Mouse (Mus musculus): ENCODE data around the gene Was. TPM values are rescaled to one million over a fixed set of nuclear protein-coding genes. Genes with fewer than 3 reads are reported as not detected.
A peak's percentile ranks its signal among the peaks of the same experiment; 100 is the strongest.

Gene Was
- 2.4 and 2.9 TPM in 2 replicates for polyA plus RNA-seq (2015; fragmentation: Nextera tagmentation; extraction: Ambion mirVana)

DNA sequence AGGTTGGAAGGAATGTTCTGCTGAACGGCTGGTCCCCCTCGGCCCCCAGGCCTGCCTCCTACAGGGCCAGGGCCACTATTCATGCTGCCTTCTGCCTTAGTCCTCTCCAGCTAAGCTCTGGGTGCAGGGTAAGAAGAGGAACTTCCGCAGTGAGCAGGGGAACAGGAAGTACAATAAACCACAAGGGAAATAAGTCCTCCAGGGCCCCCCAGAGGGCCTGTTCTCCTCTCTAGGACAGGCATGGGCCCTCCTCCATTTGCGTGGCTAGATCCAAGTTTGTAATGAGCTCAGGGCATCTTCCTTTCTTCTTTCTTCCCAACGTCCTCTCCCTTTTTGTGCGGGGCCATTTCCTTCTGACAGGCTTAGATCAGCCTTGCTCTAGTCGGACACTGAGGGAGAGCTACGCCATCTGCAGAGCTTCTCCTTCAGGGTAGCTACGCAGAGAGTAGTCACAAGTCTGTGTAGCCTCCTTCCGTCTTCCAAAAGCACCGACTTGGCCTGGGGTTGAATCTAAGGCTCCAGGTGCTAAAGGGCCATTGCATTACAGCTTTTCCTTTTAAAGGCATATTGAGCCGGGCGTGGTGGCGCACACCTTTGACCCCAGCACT, at the start of gene Was:
TSS of gene Was (minus strand) at position 153 of the 608 bp plus-strand sequence.
- TF ChIP-seq EP300 (IDR thresholded peaks at IDR 0.05; ENCODE audit: low read depth) (no peak), CTCF (IDR thresholded peaks at IDR 0.05; ENCODE audit: low read depth) (no peak)
- Histone ChIP-seq H3K4me3 (ENCODE audit: low read depth, low read length) (peak within 1 kb of the TSS; percentile 41), H3K9me3 (ENCODE audit: low read length) (no peaks in the 10 kb centered on the region), H3K27me3 (ENCODE audit: insufficient read depth, low read length) (no peaks in the 10 kb centered on the region), H3K4me1 (ENCODE audit: insufficient read depth) (no peaks in the 10 kb centered on the region), H3K4me2 (ENCODE audit: low read depth, low read length) (peak within 1 kb of the TSS; percentile 58), H3K36me3 (replicated peaks; ENCODE audit: insufficient read depth, low read length) (no peaks in the 10 kb centered on the region), H3K27ac (ENCODE audit: low read depth) (peak within 1 kb of the TSS; percentile 81), H3K9ac (replicated peaks) (peak within 1 kb of the TSS; percentile 50)
- peak; percentile 83 for ATAC-seq
- DNase-seq, result peak; percentile 36
- 47% methylated on average over 14 of the region's 14 CpGs for WGBS (ENCODE audit: insufficient replicate concordance)

- ATAC-seq (no peak), DNase-seq (no peak)
- no peak overlapping the region for H3K4me3 ChIP-seq (ENCODE audit: low read depth, low read length)
- H3K4me2 ChIP-seq (ENCODE audit: low read depth, low read length), result no peak overlapping the region
- H3K27me3 ChIP-seq (ENCODE audit: insufficient read depth, low read length), result no peaks in the 10 kb centered on the region
- peaks cover 39% of the 10 kb centered on the region for H3K36me3 ChIP-seq (replicated peaks; ENCODE audit: insufficient read depth, low read length)
- 55% methylated on average over 1 of the region's 1 CpGs for WGBS (ENCODE audit: insufficient replicate concordance)
- H3K27ac ChIP-seq (ENCODE audit: low read depth), result no peak overlapping the region
- no peaks in the 10 kb centered on the region for H3K9me3 ChIP-seq (ENCODE audit: low read length)
- TF ChIP-seq CTCF (IDR thresholded peaks at IDR 0.05; ENCODE audit: low read depth), result peak; percentile 17; the same call in 1 of the 2 replicates
- TF ChIP-seq EP300 (IDR thresholded peaks at IDR 0.05; ENCODE audit: low read depth), result no peak
- no peak overlapping the region for H3K9ac ChIP-seq (replicated peaks)
- no peaks in the 10 kb centered on the region for H3K4me1 ChIP-seq (ENCODE audit: insufficient read depth)
Measured at GRCm38 (mm10) chrX:8139480-8139879, 49.2 kb upstream of the Was start.

- no peak overlapping the region for H3K27ac ChIP-seq (ENCODE audit: low read depth)
- no peaks in the 10 kb centered on the region for H3K9me3 ChIP-seq (ENCODE audit: low read length)
- no peak for TF ChIP-seq EP300 (IDR thresholded peaks at IDR 0.05; ENCODE audit: low read depth)
- TF ChIP-seq CTCF (IDR thresholded peaks at IDR 0.05; ENCODE audit: low read depth), result no peak
- H3K4me2 ChIP-seq (ENCODE audit: low read depth, low read length), result no peak overlapping the region
- ATAC-seq, result no peak
- H3K36me3 ChIP-seq (replicated peaks; ENCODE audit: insufficient read depth, low read length), result peaks cover 11% of the 10 kb centered on the region; the same call in 1 of the 2 replicates
- H3K4me1 ChIP-seq (ENCODE audit: insufficient read depth), result peaks cover 4% of the 10 kb centered on the region; the same call in 1 of the 2 replicates
- H3K27me3 ChIP-seq (ENCODE audit: insufficient read depth, low read length), result no peaks in the 10 kb centered on the region
- H3K9ac ChIP-seq (replicated peaks), result no peak overlapping the region
- 31% methylated on average over 2 of the region's 2 CpGs for WGBS (ENCODE audit: insufficient replicate concordance)
- no peak overlapping the region for H3K4me3 ChIP-seq (ENCODE audit: low read depth, low read length)
- no peak for DNase-seq
Measured at GRCm38 (mm10) chrX:8135886-8136285, 45.6 kb upstream of the Was start.

DNA sequence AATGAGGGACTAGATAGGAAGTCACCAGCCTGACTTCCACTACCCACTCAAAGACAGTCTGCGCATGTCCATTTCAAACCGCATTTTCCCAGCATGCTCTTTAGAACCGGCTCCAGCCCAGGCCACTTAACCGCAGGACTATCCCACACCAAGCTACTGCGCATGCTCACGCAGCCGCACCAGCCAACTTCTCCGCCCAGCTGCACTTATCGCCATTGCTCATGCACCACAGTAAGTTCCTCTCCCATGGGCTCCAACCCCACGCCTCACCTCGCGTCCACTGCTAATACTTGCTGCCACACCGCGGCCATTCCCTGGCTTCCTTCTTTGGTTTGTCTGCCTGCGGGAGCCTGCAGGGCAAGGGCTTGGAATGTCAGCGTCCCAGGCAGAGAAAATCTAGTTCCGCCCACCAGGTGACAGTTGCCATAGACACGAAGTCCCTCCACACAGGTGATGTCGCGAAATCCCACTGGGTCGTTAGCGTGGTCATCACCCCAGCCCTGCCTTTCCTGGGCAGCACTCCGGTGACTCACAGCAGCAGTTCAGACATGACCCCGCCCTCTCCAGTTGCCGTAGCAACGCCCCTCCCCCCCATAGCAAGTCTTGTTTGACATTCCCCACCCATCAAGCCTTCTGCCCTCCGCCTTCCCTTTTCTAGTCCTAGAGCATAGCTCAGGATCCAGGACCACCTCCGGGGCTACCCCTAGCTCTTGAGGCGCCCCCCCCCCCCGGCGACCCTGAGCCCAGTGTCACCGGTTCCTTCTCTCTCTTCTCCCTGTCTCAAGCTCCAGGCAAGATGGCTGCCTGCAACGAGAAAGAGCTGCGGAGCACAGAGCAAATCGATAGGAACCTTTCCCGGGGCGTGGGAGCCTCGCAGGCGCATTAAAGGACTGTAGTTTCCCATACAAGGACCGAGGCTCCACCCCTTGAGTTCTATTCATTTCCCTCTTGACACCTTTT, 42.0 kb upstream of the Was start, which contains the start of gene Wdr13:
TSS of gene Wdr13 (minus strand) at position 876 of the 960 bp plus-strand sequence.
- Histone ChIP-seq H3K4me3 (ENCODE audit: low read depth, low read length) (peak within 1 kb of the TSS; percentile 65), H3K4me1 (ENCODE audit: insufficient read depth) (peaks cover 4% of the 10 kb centered on the region; the same call in 1 of the 2 replicates), H3K27me3 (ENCODE audit: insufficient read depth, low read length) (no peaks in the 10 kb centered on the region), H3K27ac (ENCODE audit: low read depth) (peak within 1 kb of the TSS; percentile 98), H3K9me3 (ENCODE audit: low read length) (no peaks in the 10 kb centered on the region), H3K9ac (replicated peaks) (peak within 1 kb of the TSS; percentile 72), H3K4me2 (ENCODE audit: low read depth, low read length) (peak within 1 kb of the TSS; percentile 73), H3K36me3 (replicated peaks; ENCODE audit: insufficient read depth, low read length) (peaks cover 7% of the 10 kb centered on the region)
- DNase-seq (peak; percentile 92), ATAC-seq (peak; percentile 93)
- no peak for TF ChIP-seq CTCF (IDR thresholded peaks at IDR 0.05; ENCODE audit: low read depth)
- TF ChIP-seq EP300 (IDR thresholded peaks at IDR 0.05; ENCODE audit: low read depth), result peak; percentile 12; the same call in 1 of the 2 replicates
- WGBS (ENCODE audit: insufficient replicate concordance), result 13% methylated on average over 38 of the region's 40 CpGs

DNA sequence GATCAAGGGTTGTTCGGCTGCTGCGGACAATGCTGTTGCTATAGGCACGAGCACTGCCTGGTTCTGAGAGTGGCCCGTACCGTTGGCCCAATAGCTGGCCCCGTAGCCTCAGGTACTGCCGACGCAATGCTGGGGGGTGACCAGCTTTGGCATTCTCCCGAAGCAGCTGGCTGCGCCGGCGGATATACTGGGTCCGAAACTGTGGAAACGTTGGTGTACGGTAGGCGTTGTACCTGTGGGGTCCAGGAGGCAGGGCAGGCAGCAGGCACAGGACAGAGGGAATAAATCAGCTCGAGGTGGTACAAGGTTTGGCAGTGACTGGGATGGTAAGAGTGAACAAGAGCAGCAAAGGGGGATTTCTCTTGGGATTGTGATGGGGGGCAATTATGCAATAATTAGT, 41.1 kb upstream of the Was start:
- TF ChIP-seq CTCF (IDR thresholded peaks at IDR 0.05; ENCODE audit: low read depth), result no peak
- TF ChIP-seq EP300 (IDR thresholded peaks at IDR 0.05; ENCODE audit: low read depth), result no peak
- H3K27ac ChIP-seq (ENCODE audit: low read depth), result peak overlapping the region; percentile 98
- H3K4me2 ChIP-seq (ENCODE audit: low read depth, low read length), result peak overlapping the region; percentile 73
- no peak for DNase-seq
- peaks cover 4% of the 10 kb centered on the region; the same call in 1 of the 2 replicates for H3K4me1 ChIP-seq (ENCODE audit: insufficient read depth)
- no peaks in the 10 kb centered on the region for H3K9me3 ChIP-seq (ENCODE audit: low read length)
- peak overlapping the region; percentile 65 for H3K4me3 ChIP-seq (ENCODE audit: low read depth, low read length)
- 79% methylated on average over 17 of the region's 17 CpGs for WGBS (ENCODE audit: insufficient replicate concordance)
- peak overlapping the region; percentile 30; the same call in 1 of the 2 replicates for H3K9ac ChIP-seq (replicated peaks)
- ATAC-seq, result no peak
- peaks cover 4% of the 10 kb centered on the region for H3K36me3 ChIP-seq (replicated peaks; ENCODE audit: insufficient read depth, low read length)
- H3K27me3 ChIP-seq (ENCODE audit: insufficient read depth, low read length), result no peaks in the 10 kb centered on the region

- WGBS (ENCODE audit: insufficient replicate concordance), result 77% methylated on average over 7 of the region's 7 CpGs
- Histone ChIP-seq H3K4me2 (ENCODE audit: low read depth, low read length) (no peak overlapping the region), H3K9ac (replicated peaks) (no peak overlapping the region), H3K27ac (ENCODE audit: low read depth) (no peak overlapping the region), H3K27me3 (ENCODE audit: insufficient read depth, low read length) (no peaks in the 10 kb centered on the region), H3K36me3 (replicated peaks; ENCODE audit: insufficient read depth, low read length) (peaks cover 4% of the 10 kb centered on the region), H3K9me3 (ENCODE audit: low read length) (no peaks in the 10 kb centered on the region), H3K4me1 (ENCODE audit: insufficient read depth) (no peaks in the 10 kb centered on the region), H3K4me3 (ENCODE audit: low read depth, low read length) (no peak overlapping the region)
- ATAC-seq, result no peak
- DNase-seq, result no peak
- no peak for TF ChIP-seq EP300 (IDR thresholded peaks at IDR 0.05; ENCODE audit: low read depth)
- TF ChIP-seq CTCF (IDR thresholded peaks at IDR 0.05; ENCODE audit: low read depth), result peak; percentile 58
Measured at GRCm38 (mm10) chrX:8125235-8125634, 34.9 kb upstream of the Was start.
